ENCODE assay signal across 25 mouse cellular contexts in the genomic region with DNA sequence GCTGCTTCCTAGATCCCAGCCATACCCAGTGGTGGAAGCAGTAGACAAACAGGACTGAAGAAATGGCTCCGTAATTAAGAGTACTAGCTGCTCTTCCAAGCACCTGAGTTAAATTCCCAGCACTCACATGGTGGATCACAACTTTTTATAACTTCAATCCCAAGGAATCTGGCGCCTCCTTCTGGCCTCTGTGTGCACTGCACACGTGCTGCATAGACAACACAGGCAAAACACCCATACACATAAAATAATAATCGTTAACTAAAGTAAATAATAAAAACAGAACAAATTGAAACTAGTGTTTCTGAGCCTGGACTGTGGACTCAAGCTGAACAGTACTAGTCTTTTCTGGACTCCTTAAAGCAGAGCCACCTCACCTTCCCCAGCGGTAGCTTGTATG.
DNase-seq lines count a peak whose midpoint lies in the region; ATAC-seq and TF ChIP-seq lines count a peak whose summit lies in the region.
"Had no signal": no experiment of that assay in that cellular context is flagged by ENCODE, and none has a peak within 500 bp of the region (broad histone marks: within the 10 kb centered on the region; RNA-seq: fewer than 3 reads in every experiment).

No protein-coding gene starts in this region.

- 89% methylated on average over 5 of the region's 5 CpGs for WGBS in forebrain, postnatal 0 days
- WGBS in forebrain, embryonic 16.5 days: 88% methylated on average over 5 of the region's 5 CpGs
- 71% methylated on average over 5 of the region's 5 CpGs for WGBS in bone marrow, adult 2 months
- WGBS in hindbrain, embryonic 10.5 days: 86% methylated on average over 5 of the region's 5 CpGs

- peaks cover 52% of the 10 kb centered on the region for H3K36me3 ChIP-seq in forebrain, postnatal 0 days (ENCODE audit: insufficient read depth)
- peaks cover 10% of the 10 kb centered on the region; the same call in 1 of the 2 replicates for H3K36me3 ChIP-seq in forebrain, embryonic 16.5 days (ENCODE audit: control insufficient read depth, insufficient read depth)
- no peaks in the 10 kb centered on the region for H3K36me3 ChIP-seq in CH12.LX (replicated peaks in 1 of 2; ENCODE audit: control insufficient read depth in 1 of 2, insufficient read depth in 1 of 2, low read length in 1 of 2)
- H3K36me3 ChIP-seq in hindbrain, embryonic 10.5 days: peaks cover 63% of the 10 kb centered on the region
- H3K36me3 ChIP-seq: embryonic facial prominence, embryonic 15.5 days; heart, embryonic 15.5 days had no signal

- peak; percentile 19; the same call in 1 of the 2 replicates for TF ChIP-seq CTCF in forebrain, postnatal 0 days (IDR thresholded peaks at IDR 0.05; ENCODE audit: low read depth)
- peak; percentile 39 for TF ChIP-seq CTCF in left cerebral cortex, adult 2 months (IDR thresholded peaks at IDR 0.05)
- TF ChIP-seq CTCF in CH12.LX (conservative IDR thresholded peaks at IDR 0.05 in 1 of 2, IDR thresholded peaks at IDR 0.05 in 1 of 2; ENCODE audit: low read depth in 2 of 2, low read length in 2 of 2): peak; percentile 16 to 23; a peak in 1 of 4 replicates
- TF ChIP-seq CTCF in bone marrow, adult 2 months (IDR thresholded peaks at IDR 0.05; ENCODE audit: control insufficient read depth, insufficient read depth, low read length): 0 out of 2 replicates have a peak, but pooled peaks have one; percentile 12

- H3K4me3 ChIP-seq in forebrain, postnatal 0 days (ENCODE audit: low read depth, low read length): no peak overlapping the region
- no peak overlapping the region for H3K4me3 ChIP-seq in forebrain, embryonic 16.5 days (replicated peaks; ENCODE audit: low read length)
- no peak overlapping the region for H3K4me3 ChIP-seq in left cerebral cortex, adult 2 months
- no peak overlapping the region for H3K4me3 ChIP-seq in CH12.LX (replicated peaks in 1 of 3; ENCODE audit: low read depth in 2 of 3, low read length in 2 of 3, poor library complexity in 1 of 3)
- H3K4me3 ChIP-seq in bone marrow, adult 2 months (replicated peaks; ENCODE audit: control insufficient read depth, low read depth, low read length): no peak overlapping the region
- H3K4me3 ChIP-seq in hindbrain, embryonic 10.5 days: no peak overlapping the region
- H3K4me3 ChIP-seq: embryonic facial prominence, embryonic 15.5 days; forebrain, embryonic 10.5 days; heart, embryonic 15.5 days; midbrain, embryonic 10.5 days; neural tube, embryonic 12.5 days had no signal

- no peaks in the 10 kb centered on the region for H3K27me3 ChIP-seq in forebrain, postnatal 0 days (ENCODE audit: insufficient read depth, low read length)
- H3K27me3 ChIP-seq in forebrain, embryonic 16.5 days (replicated peaks; ENCODE audit: control insufficient read depth, insufficient read depth, low read length): no peaks in the 10 kb centered on the region
- peaks cover 70% of the 10 kb centered on the region for H3K27me3 ChIP-seq in CH12.LX (replicated peaks)
- no peaks in the 10 kb centered on the region for H3K27me3 ChIP-seq in hindbrain, embryonic 10.5 days (ENCODE audit: insufficient read depth, poor library complexity, severe bottlenecking)
- H3K27me3 ChIP-seq: embryonic facial prominence, embryonic 15.5 days; heart, embryonic 15.5 days; neural tube, embryonic 12.5 days had no signal

- intact Hi-C loops in left cerebral cortex, adult 2 months (cut with DNase I): no loop called here
- intact Hi-C loops in left cerebral cortex, postnatal 36 days (cut with DNase I): no loop called here

- no peaks in the 10 kb centered on the region for H3K4me1 ChIP-seq in forebrain, postnatal 0 days (ENCODE audit: insufficient read depth)
- no peaks in the 10 kb centered on the region for H3K4me1 ChIP-seq in forebrain, embryonic 16.5 days (replicated peaks; ENCODE audit: control insufficient read depth, insufficient read depth, low read length)
- no peaks in the 10 kb centered on the region for H3K4me1 ChIP-seq in CH12.LX (ENCODE audit: control insufficient read depth in 1 of 2, insufficient read depth in 2 of 2)
- no peaks in the 10 kb centered on the region; the same call in 1 of the 2 replicates for H3K4me1 ChIP-seq in bone marrow, adult 2 months (ENCODE audit: control insufficient read depth, insufficient read depth, low read length)
- no peaks in the 10 kb centered on the region for H3K4me1 ChIP-seq in hindbrain, embryonic 10.5 days (replicated peaks)
- H3K4me1 ChIP-seq: embryonic facial prominence, embryonic 15.5 days; forebrain, embryonic 10.5 days; heart, embryonic 15.5 days; midbrain, embryonic 10.5 days; neural tube, embryonic 12.5 days had no signal

- H3K9ac ChIP-seq in forebrain, postnatal 0 days: no peak overlapping the region
- no peak overlapping the region for H3K9ac ChIP-seq in forebrain, embryonic 16.5 days (replicated peaks; ENCODE audit: low read depth, low read length)
- H3K9ac ChIP-seq in CH12.LX (ENCODE audit: insufficient read depth, low read depth): no peak overlapping the region
- H3K9ac ChIP-seq: embryonic facial prominence, embryonic 15.5 days; heart, embryonic 15.5 days; neural tube, embryonic 12.5 days had no signal

- TF ChIP-seq POLR2A in CH12.LX (IDR thresholded peaks at IDR 0.05; ENCODE audit: low read depth, low read length): no peak
- no peak for TF ChIP-seq POLR2A in bone marrow, adult 2 months (IDR thresholded peaks at IDR 0.05; ENCODE audit: borderline replicate concordance, control insufficient read depth, low read depth, low read length)

- DNase-seq in forebrain, postnatal 0 days: no peak
- DNase-seq in left cerebral cortex, adult 2 months (ENCODE audit: extremely low spot score in 1 of 2, low spot score in 2 of 2): no peak
- DNase-seq in left cerebral cortex, postnatal 36 days (ENCODE audit: low spot score in 2 of 2): no peak
- no peak for DNase-seq in CH12.LX (ENCODE audit: extremely low read depth)
- no peak for DNase-seq in hindbrain, embryonic 10.5 days (ENCODE audit: low spot score)
- DNase-seq in kidney, postnatal 10 days: no peak
- DNase-seq: adrenal gland, adult 8-10 months; cerebellum, adult 11 months; cerebellum, postnatal 25 days; gastrocnemius, postnatal 10 days; heart, adult 18-20 months; heart, postnatal 4 days; lung, adult 2 months; right cerebral cortex, postnatal 4 days; thymus, postnatal 4 days had no signal

- H3K79me2 ChIP-seq in CH12.LX (replicated peaks; ENCODE audit: control insufficient read depth, extremely low read depth, insufficient read depth, poor library complexity, severe bottlenecking): no peaks in the 10 kb centered on the region

- in situ Hi-C loops in CH12.LX (cut with MboI; ENCODE audit: low pct_ligation_motif_present, low pct_unique_long_range_greater_than_20kb, low sequenced_read_pairs): no loop called here

- dilution Hi-C loops in CH12.LX (cut with MboI; ENCODE audit: extremely low pct_ligation_motif_present, extremely low pct_unique_long_range_greater_than_20kb, low sequenced_read_pairs): no loop called here

- no peak; the same call in 1 of the 2 replicates for TF ChIP-seq RAD21 in CH12.LX (IDR thresholded peaks at IDR 0.05; ENCODE audit: low read depth, low read length)

- no peak overlapping the region for H3K27ac ChIP-seq in forebrain, postnatal 0 days (ENCODE audit: low read depth, low read length)
- H3K27ac ChIP-seq in forebrain, embryonic 16.5 days (ENCODE audit: low read length): no peak overlapping the region
- H3K27ac ChIP-seq in left cerebral cortex, adult 2 months: no peak overlapping the region
- no peak overlapping the region for H3K27ac ChIP-seq in CH12.LX (ENCODE audit: insufficient read depth, low read depth)
- H3K27ac ChIP-seq in bone marrow, adult 2 months (ENCODE audit: control insufficient read depth, insufficient read depth, low read depth, low read length, poor library complexity): no peak overlapping the region
- no peak overlapping the region for H3K27ac ChIP-seq in hindbrain, embryonic 10.5 days
- H3K27ac ChIP-seq: embryonic facial prominence, embryonic 15.5 days; forebrain, embryonic 10.5 days; heart, embryonic 15.5 days; macrophage; midbrain, embryonic 10.5 days; neural tube, embryonic 12.5 days had no signal

- H3K9me3 ChIP-seq in forebrain, postnatal 0 days (ENCODE audit: low read length): no peaks in the 10 kb centered on the region
- H3K9me3 ChIP-seq in forebrain, embryonic 16.5 days (ENCODE audit: control insufficient read depth, low read length): 0 out of 2 replicates have a peak, but pooled peaks cover 3% of the 10 kb centered on the region
- H3K9me3 ChIP-seq in CH12.LX (replicated peaks; ENCODE audit: low read length): peaks cover 2% of the 10 kb centered on the region
- H3K9me3 ChIP-seq in hindbrain, embryonic 10.5 days: 0 out of 2 replicates have a peak, but pooled peaks cover 5% of the 10 kb centered on the region
- H3K9me3 ChIP-seq: embryonic facial prominence, embryonic 15.5 days; heart, embryonic 15.5 days; midbrain, embryonic 10.5 days; neural tube, embryonic 12.5 days had no signal

- TF ChIP-seq EP300 in CH12.LX (IDR thresholded peaks at IDR 0.05; ENCODE audit: low read length): no peak

- ATAC-seq in forebrain, postnatal 0 days: no peak
- no peak for ATAC-seq in forebrain, embryonic 16.5 days
- ATAC-seq: CD4-positive, CD25-positive, alpha-beta regulatory T cell, adult 4 months; inflammation-experienced regulatory T-cells, adult 6 months had no signal

- H3K4me2 ChIP-seq in forebrain, postnatal 0 days (ENCODE audit: low read depth): no peak overlapping the region
- H3K4me2 ChIP-seq in forebrain, embryonic 16.5 days (ENCODE audit: low read length): no peak overlapping the region
- no peak overlapping the region for H3K4me2 ChIP-seq in CH12.LX (ENCODE audit: insufficient read depth, low read depth, poor library complexity, severe bottlenecking)
- H3K4me2 ChIP-seq: embryonic facial prominence, embryonic 15.5 days; heart, embryonic 15.5 days; neural tube, embryonic 12.5 days had no signal

TF ChIP-seq in CH12.LX, 34 proteins besides CTCF, POLR2A, EP300 and RAD21:
- no peak for TF ChIP-seq GABPA (IDR thresholded peaks at IDR 0.05; ENCODE audit: insufficient replicate concordance, low read depth, low read length)
- 0 out of 2 replicates have a peak, but pooled peaks have one; percentile 14 for TF ChIP-seq BHLHE40 (IDR thresholded peaks at IDR 0.05; ENCODE audit: low read depth, low read length)
